Mouse (Mus musculus): ENCODE results near the gene Plekhm1.
"Not testable (repeated sequence)": the region's sequence is repeated elsewhere in the genome, so short reads cannot be mapped to it uniquely, and the experiment has no call there.

The Plekhm1 gene

DNA sequence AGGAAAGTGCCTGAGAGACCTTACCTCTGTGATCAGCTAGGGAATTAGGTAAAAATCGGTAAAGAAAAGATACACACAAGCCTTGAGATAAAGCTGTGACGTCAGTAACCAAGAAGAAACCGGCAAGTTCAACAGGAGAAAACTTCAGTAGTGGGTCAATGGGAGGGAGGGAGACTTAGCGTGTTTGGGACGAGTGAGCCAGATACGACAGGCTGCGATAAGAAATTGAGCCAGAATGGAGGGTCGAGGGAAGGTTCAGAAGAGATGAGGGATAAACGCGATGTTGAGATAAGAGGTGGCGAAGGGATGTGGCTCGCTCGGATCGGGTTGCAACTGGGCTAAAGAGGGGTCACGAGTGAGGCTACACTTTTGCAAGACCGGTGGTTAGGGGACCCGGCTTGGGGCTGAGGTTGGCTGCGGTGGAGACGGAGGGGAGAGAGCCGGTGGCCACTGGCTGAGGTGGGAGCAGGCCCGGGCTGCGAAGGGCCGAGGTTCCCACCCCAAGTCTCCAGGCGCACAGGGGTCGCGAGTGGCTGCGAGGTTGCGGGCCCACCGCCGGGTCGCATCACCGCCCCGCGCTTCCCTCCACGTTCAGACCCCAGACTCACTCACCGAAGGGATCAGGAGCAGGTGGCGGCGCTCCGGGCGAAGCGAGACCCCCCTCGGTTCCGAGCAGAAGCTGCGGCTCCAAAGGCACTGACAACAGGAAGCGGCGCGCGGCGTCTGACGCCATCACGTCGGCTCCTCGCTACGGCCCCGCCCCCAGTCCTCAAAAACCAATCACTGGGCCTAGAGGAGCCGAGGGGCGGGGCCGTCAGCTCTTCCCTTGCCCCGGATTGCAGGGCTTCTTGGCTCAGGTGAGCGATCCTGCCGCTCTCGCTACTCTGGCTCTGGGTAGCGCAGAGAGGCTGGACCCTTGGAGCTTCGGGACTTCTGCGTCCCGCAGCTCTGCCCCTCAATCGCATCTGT is at the start of gene Plekhm1:
Gene Plekhm1, minus strand, starts transcription at position 707 of the 969 bp plus-strand sequence.
- DNase-seq: peak; percentile 95

- DNase-seq: not testable (repeated sequence)
Measured at GRCm38 (mm10) chr11:103451105-103451504, 38.6 kb upstream of the Plekhm1 start.

- not testable (repeated sequence) for DNase-seq
Measured at GRCm38 (mm10) chr11:103449721-103450120, 37.2 kb upstream of the Plekhm1 start.

GRCm38 (mm10) chr11:103443678-103444077 is 31.2 kb upstream of the Plekhm1 start:
- DNase-seq: no peak

DNA sequence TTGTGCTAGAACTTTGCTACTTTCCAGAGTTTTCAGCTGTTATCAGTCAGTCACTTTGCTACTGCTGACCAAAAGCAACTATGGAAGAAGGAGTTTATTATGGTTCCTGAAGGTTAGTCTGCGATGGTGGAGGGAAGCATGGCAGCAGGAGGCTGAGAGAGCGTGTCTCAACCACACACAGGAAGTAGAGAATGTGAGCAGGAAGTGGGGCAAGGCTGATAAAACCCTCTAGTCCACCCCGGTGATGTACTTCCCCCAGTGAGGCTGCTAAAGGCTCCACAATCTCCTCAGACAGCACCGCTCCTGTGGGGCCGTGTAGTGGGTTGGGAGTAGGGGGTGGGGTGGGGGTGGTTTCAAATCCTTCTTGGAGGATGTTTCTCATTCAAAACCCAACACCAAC is 23.8 kb upstream of the Plekhm1 start:
- DNase-seq: no peak

DNA sequence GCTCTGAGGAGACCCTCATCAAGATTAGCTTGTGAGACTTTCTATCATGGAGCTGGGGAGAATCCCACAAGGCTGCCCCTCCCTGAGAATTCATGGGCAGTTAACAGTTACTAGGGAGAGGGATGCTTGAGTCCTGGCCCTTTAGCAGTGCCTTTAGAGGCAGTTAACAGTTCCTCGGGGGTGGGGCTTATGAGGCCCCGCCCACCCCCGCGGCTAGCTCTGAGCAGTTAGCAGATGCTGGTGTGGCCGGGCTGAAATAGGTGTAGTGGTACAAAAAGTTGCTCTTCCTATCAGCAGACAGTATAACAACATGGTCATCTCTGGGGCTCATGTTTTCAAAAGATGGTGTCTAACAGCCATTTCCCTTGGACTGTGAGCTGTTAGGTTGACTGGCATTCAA is 12.5 kb upstream of the Plekhm1 start:
- no peak for DNase-seq

GRCm38 (mm10) chr11:103419667-103420066 is 7.2 kb upstream of the Plekhm1 start:
- DNase-seq: no peak

GRCm38 (mm10) chr11:103419226-103419625 is 6.7 kb upstream of the Plekhm1 start:
- no peak for DNase-seq

DNA sequence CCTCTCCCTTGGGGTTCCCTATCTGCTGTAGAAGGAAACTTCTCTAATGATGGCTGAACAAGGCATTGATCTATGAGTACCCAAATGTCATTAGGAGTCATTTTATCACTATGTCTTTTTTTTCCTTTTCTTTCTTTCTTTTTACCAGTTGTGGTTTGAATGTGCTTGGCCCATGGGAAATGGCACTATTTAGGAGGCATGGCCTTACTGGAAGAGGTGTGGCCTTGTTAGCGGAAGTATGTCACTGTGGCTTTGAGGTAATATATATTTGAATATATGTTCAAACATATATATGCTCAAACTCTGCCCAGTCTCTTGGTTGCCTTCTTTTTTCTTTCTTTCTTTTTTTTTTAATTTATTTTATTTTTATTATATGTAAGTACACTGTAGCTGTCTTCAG is 1.0 kb upstream of the Plekhm1 start:
- no peak for DNase-seq

DNA sequence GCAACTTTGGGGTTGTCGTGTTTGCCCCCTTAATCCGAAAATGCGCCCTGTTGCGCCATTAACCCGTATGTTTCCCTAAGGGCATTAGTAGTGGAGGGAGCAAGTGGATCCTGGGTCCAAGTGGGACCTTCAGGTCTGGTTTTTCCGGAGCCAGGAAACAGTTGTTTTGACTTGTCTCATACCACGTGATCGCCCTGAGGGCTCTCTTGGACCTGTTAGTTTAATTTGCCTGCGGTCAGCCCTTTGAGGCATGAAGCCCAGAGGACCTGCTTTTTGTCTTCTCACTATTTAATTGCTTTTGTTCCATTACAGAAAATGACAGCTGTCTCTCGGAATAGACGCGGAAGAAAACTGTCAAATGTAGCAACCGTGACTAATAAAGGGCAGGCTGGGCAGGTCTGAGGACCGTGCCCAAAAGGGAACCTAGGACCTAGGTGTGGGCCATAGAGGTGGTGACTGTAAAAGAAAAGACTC is 500 bp upstream of the Plekhm1 start:
- no peak for DNase-seq

- no peak for DNase-seq
Measured at GRCm38 (mm10) chr11:103411301-103411700, 1.2 kb downstream of the Plekhm1 start.

DNA sequence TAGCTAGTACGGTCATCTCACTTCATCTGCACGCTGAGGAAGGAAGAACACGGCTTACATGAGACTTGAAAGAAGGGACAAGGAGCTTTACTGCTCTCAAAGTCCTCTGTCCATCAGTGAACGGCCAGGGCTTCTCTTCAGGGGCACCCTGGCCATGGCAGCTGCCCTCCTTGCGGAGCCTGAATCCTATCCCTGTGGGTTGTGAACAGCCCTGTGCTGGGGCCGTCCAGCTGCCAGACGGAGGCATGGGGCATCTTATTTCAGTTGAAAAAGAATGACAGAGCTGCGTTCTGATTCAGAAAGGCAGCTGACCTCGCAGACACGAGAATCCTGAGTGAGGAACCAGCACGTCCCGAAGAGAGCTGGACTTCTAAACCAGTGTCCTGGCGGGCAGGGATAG is 3.6 kb downstream of the Plekhm1 start:
- DNase-seq: no peak

DNA sequence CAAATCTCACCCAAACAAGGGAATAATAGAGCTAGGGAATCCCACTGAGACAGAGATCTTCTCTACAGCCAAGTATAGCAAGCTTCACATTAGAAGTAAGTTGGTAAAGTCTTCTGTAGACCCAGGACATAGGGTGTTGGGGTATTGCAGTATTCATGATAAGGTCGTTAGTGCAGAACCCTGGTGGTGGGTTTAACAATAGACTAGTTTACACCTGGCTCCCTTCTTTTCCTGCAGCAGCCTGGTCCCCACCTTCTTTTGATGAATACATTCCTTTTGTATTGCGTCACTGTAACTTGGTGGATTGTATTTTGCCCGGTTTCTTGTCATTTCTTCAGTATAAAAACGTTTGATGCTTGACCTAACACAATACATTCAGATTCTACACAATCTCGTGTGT is 5.4 kb downstream of the Plekhm1 start:
- not testable (repeated sequence) for DNase-seq

DNA sequence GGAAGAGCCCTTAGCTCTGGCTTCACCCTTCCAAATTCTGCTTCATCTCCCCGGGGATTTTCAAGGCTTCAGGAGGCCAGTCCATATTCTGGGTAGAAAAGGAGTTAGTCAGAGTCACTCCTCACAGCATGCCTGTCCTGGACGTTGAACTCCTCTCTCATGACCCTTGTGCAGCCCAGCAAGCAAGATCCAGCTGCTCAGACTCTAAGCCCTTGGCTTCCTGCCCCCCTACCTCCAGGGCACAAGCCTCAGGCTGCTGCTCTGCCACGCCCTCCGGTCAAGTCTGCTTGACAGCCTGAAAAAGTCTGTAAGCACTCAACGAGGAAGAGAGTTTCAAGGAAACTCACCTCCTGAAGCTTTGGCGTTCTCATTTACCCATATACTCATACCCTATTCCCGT is 5.9 kb downstream of the Plekhm1 start:
- no peak for DNase-seq

DNA sequence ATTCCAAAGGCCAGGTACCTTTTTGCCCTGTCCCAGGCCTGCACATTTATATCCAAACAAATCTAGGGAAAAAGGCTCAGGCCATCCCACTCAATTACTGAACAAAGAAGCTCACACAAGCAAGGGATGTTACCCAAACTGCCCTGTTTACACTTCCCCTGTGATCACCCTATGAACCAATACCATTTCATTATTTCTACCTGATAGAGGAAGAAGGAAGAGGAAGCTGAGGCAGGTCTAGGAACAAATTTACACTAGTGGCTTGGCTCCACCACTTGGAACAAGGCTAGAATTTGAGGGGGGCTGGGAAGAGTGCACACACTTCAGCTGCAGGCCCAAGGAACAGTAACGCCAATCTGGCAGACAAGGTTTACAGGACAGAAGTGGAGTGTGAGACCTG is 6.7 kb downstream of the Plekhm1 start:
- no peak for DNase-seq

GRCm38 (mm10) chr11:103404618-103405017 is 7.9 kb downstream of the Plekhm1 start:
- DNase-seq: no peak

- DNase-seq: no peak
Measured at GRCm38 (mm10) chr11:103403776-103404175, 8.7 kb downstream of the Plekhm1 start.

- no peak for DNase-seq
Measured at GRCm38 (mm10) chr11:103402738-103403137, 9.7 kb downstream of the Plekhm1 start.

GRCm38 (mm10) chr11:103402198-103402597 is 10.3 kb downstream of the Plekhm1 start:
- DNase-seq: peak; percentile 8

DNA sequence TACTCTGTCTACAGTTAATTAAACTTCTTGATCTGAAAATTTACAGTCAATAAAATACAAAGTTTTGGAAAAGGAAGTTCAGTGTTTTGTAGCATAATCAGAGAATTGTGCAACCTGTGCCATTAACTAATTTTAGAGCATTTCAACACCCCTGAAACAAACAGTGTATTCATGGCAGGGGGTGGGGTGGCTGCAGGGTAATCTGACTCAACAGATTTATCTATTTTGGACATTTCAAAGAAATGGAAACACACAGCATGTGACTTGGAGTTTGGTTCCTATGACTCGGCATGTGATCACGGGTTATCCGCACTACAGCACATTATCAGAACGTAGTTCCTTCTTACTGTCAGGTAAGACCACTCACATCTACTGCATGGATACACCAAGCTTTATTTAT is 12.5 kb downstream of the Plekhm1 start:
- no peak for DNase-seq

DNA sequence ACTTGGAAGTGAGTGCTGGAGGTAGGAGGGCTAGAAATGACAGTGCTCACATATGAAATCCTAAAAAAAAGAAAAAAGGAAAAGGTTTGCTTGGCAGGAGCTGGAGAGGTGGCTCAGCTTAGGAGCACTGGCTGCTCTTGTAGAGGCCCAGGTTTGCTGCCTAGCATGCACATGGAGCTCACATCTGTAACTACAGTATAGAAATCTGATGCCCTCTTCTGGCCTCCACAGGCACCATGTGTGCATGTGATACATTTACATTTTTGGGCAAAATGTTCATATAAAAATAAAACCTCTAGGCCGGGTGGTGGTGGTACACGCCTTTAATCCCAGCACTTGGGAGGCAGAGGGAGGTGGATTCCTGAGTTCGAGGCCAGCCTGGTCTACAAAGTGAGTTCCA is 13.4 kb downstream of the Plekhm1 start:
- DNase-seq: no peak

- no peak for DNase-seq
Measured at GRCm38 (mm10) chr11:103396682-103397081, 15.8 kb downstream of the Plekhm1 start.

GRCm38 (mm10) chr11:103396236-103396635 is 16.3 kb downstream of the Plekhm1 start:
- no peak for DNase-seq

DNA sequence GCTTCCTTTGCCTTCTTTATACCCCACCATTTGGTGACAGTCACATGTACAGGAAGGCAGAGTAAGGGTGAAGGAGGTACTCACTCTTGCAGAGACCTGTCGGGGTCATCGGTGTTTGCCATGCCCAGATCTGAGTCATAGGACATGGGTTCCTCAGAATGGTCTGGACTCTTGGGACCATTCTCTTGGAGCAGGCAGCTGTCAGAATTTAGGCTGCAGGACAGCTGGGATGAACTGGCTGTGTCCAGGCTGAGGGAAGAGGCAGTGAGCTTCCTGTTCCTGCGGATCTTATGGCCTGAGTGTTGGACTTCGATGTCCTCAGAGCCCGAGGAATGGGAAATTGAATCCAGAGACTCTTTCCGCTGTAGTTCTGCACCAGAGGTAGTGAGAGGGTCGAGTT is 17.9 kb downstream of the Plekhm1 start:
- no peak for DNase-seq

DNA sequence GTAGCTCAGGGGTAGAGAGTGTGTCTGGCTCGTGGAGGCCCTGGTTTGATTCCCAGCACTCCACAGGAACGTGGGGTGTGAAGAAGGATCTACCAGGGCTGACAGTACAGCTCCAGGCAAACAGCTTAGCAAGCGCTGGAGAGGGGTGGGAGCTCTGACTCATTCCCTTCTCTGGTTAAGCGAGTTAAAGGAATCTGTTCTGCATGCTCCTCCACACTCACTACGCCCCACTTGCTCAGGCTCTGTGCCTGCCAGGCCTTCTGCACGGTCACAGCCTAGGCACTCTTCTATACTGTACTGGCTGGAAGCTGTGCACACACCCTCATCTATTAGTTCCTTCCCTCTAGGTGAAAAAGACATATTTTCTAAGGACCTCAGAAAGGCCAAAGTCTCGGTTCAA is 18.5 kb downstream of the Plekhm1 start:
- no peak for DNase-seq

All from right cerebral cortex, postnatal 4 days (tissue).